Mouse (Mus musculus) spleen, adult 12 weeks (tissue): ENCODE data around the gene Abl2.
"Not testable (repeated sequence)": the region's sequence is repeated elsewhere in the genome, so short reads cannot be mapped to it uniquely, and the experiment has no call there.

Experiments used
- DNase-seq: peaks from one replicate; pipeline ENCODE4 v3.0.0; 2022; ENCODE audit warnings: low spot score

The Abl2 gene

GRCm38 (mm10) chr1:156635148-156635547 lies 76.6 kb downstream of the Abl2 start:
- no peak for DNase-seq

GRCm38 (mm10) chr1:156639455-156639854 lies 80.9 kb downstream of the Abl2 start:
- no peak for DNase-seq

- DNase-seq: no peak
Measured at GRCm38 (mm10) chr1:156640577-156640976, 82.0 kb downstream of the Abl2 start.

- DNase-seq: no peak
Measured at GRCm38 (mm10) chr1:156641808-156642207, 83.2 kb downstream of the Abl2 start.

GRCm38 (mm10) chr1:156642813-156643212 lies 84.2 kb downstream of the Abl2 start:
- no peak for DNase-seq

- no peak for DNase-seq
Measured at GRCm38 (mm10) chr1:156644061-156644460, 85.5 kb downstream of the Abl2 start.

- DNase-seq: no peak
Measured at GRCm38 (mm10) chr1:156644780-156645523, 86.4 kb downstream of the Abl2 start.

GRCm38 (mm10) chr1:156645971-156646370 lies 87.4 kb downstream of the Abl2 start:
- no peak for DNase-seq

- no peak for DNase-seq
Measured at GRCm38 (mm10) chr1:156648705-156649104, 90.1 kb downstream of the Abl2 start.

GRCm38 (mm10) chr1:156650631-156651030 lies 92.0 kb downstream of the Abl2 start:
- DNase-seq: no peak

GRCm38 (mm10) chr1:156652189-156652822 lies 93.7 kb downstream of the Abl2 start:
- DNase-seq: no peak

GRCm38 (mm10) chr1:156654735-156655530 lies 96.3 kb downstream of the Abl2 start:
- DNase-seq: no peak

GRCm38 (mm10) chr1:156657523-156657922 lies 98.9 kb downstream of the Abl2 start:
- DNase-seq: no peak

- no peak for DNase-seq
Measured at GRCm38 (mm10) chr1:156658676-156659075, 100.1 kb downstream of the Abl2 start.

- no peak for DNase-seq
Measured at GRCm38 (mm10) chr1:156659906-156660659, 101.5 kb downstream of the Abl2 start.

GRCm38 (mm10) chr1:156660660-156661236 lies 102.2 kb downstream of the Abl2 start:
- not testable (repeated sequence) for DNase-seq

GRCm38 (mm10) chr1:156665777-156666176 lies 107.2 kb downstream of the Abl2 start:
- DNase-seq: no peak

GRCm38 (mm10) chr1:156667141-156667926 lies 108.7 kb downstream of the Abl2 start:
- DNase-seq: no peak

- DNase-seq: no peak
Measured at GRCm38 (mm10) chr1:156668602-156669001, 110.0 kb downstream of the Abl2 start.

- DNase-seq: no peak
Measured at GRCm38 (mm10) chr1:156669208-156669983, 110.8 kb downstream of the Abl2 start.
